Mouse (Mus musculus) cerebellum, postnatal 36 days (tissue): ENCODE results near the gene Tmem178b.

Source experiments
- DNase-seq, 2 experiments: peaks; one replicate each; pipeline ENCODE4 v3.0.0; 2021 to 2022; ENCODE audit warnings: mixed read lengths in 2 of 2

Tmem178b gene

GRCm38 (mm10) chr6:39919011-39919709 is 46.1 kb downstream of the Tmem178b start:
- DNase-seq = no peak

GRCm38 (mm10) chr6:39926442-39926841 is 53.4 kb downstream of the Tmem178b start:
- DNase-seq = no peak

GRCm38 (mm10) chr6:39936590-39936989 is 63.5 kb downstream of the Tmem178b start:
- DNase-seq = no peak

- DNase-seq = no peak
Measured at GRCm38 (mm10) chr6:39940920-39941319, 67.8 kb downstream of the Tmem178b start.

GRCm38 (mm10) chr6:39944854-39945253 is 71.8 kb downstream of the Tmem178b start:
- no peak for DNase-seq

GRCm38 (mm10) chr6:39945670-39946440 is 72.8 kb downstream of the Tmem178b start:
- no peak for DNase-seq

- DNase-seq = no peak
Measured at GRCm38 (mm10) chr6:39946601-39947000, 73.5 kb downstream of the Tmem178b start.

- peak; percentile 13 to 22 for DNase-seq
Measured at GRCm38 (mm10) chr6:39953951-39954350, 80.9 kb downstream of the Tmem178b start.

GRCm38 (mm10) chr6:39955211-39955610 is 82.1 kb downstream of the Tmem178b start:
- DNase-seq = no peak

- peak; percentile 47 to 53 for DNase-seq
Measured at GRCm38 (mm10) chr6:39964606-39965005, 91.5 kb downstream of the Tmem178b start.

- no peak for DNase-seq
Measured at GRCm38 (mm10) chr6:39970281-39970680, 97.2 kb downstream of the Tmem178b start.

- DNase-seq = peak in 1 of 2 experiments; percentile 27
Measured at GRCm38 (mm10) chr6:39978942-39979341, 105.9 kb downstream of the Tmem178b start.

- DNase-seq = no peak
Measured at GRCm38 (mm10) chr6:39990772-39991171, 117.7 kb downstream of the Tmem178b start.

GRCm38 (mm10) chr6:39991922-39992321 is 118.9 kb downstream of the Tmem178b start:
- DNase-seq = no peak

- no peak for DNase-seq
Measured at GRCm38 (mm10) chr6:40006006-40006765, 133.1 kb downstream of the Tmem178b start.

GRCm38 (mm10) chr6:40008166-40008907 is 135.3 kb downstream of the Tmem178b start:
- DNase-seq = no peak

- no peak for DNase-seq
Measured at GRCm38 (mm10) chr6:40009718-40010117, 136.6 kb downstream of the Tmem178b start.

- no peak for DNase-seq
Measured at GRCm38 (mm10) chr6:40011066-40011465, 138.0 kb downstream of the Tmem178b start.

- DNase-seq = no peak
Measured at GRCm38 (mm10) chr6:40011609-40012008, 138.5 kb downstream of the Tmem178b start.

- DNase-seq = no peak
Measured at GRCm38 (mm10) chr6:40013407-40013806, 140.3 kb downstream of the Tmem178b start.

- DNase-seq = no peak
Measured at GRCm38 (mm10) chr6:40015185-40015584, 142.1 kb downstream of the Tmem178b start.

- DNase-seq = no peak
Measured at GRCm38 (mm10) chr6:40015711-40016460, 142.8 kb downstream of the Tmem178b start.
